Comparison of ENCODE assay signal across 8 mouse cellular contexts in genomic region chr11:69836703-69837576, GRCm38 (mm10). TPM values are rescaled to one million over a fixed set of nuclear protein-coding genes. Genes with fewer than 3 reads are reported as not detected.
DNase-seq lines count a peak whose midpoint lies in the region; ATAC-seq and TF ChIP-seq lines count a peak whose summit lies in the region.

No protein-coding gene starts in this region.

- peaks cover 6% of the 10 kb centered on the region for H3K4me1 ChIP-seq in kidney, adult 2 months (ENCODE audit: control insufficient read depth, insufficient read depth, low read length)
- peaks cover 30% of the 10 kb centered on the region for H3K4me1 ChIP-seq in forebrain, embryonic 11.5 days (replicated peaks; ENCODE audit: control insufficient read depth, insufficient read depth, low read length)
- peaks cover 38% of the 10 kb centered on the region for H3K4me1 ChIP-seq in midbrain, embryonic 11.5 days (ENCODE audit: control insufficient read depth, insufficient read depth, low read length)

- peak overlapping the region; percentile 89 for H3K9ac ChIP-seq in forebrain, embryonic 11.5 days (ENCODE audit: low read length)
- peak overlapping the region; percentile 90 for H3K9ac ChIP-seq in midbrain, embryonic 11.5 days (ENCODE audit: low read length)

- no peaks in the 10 kb centered on the region for H3K9me3 ChIP-seq in forebrain, embryonic 11.5 days (ENCODE audit: control insufficient read depth, low read length)
- no peaks in the 10 kb centered on the region for H3K9me3 ChIP-seq in midbrain, embryonic 11.5 days (ENCODE audit: control insufficient read depth, low read length)

- WGBS in kidney, adult 2 months = 7% methylated on average over 52 of the region's 52 CpGs
- WGBS in forebrain, embryonic 11.5 days = under 1% methylated on average over 50 of the region's 52 CpGs
- WGBS in midbrain, embryonic 11.5 days = 0% methylated on average over 41 of the region's 52 CpGs

- H3K27me3 ChIP-seq in kidney, adult 2 months (replicated peaks; ENCODE audit: control insufficient read depth, insufficient read depth, low read length) = no peaks in the 10 kb centered on the region
- no peaks in the 10 kb centered on the region; the same call in 1 of the 2 replicates for H3K27me3 ChIP-seq in forebrain, embryonic 11.5 days (ENCODE audit: control insufficient read depth, insufficient read depth, low read length)
- peaks cover 8% of the 10 kb centered on the region; the same call in 1 of the 2 replicates for H3K27me3 ChIP-seq in midbrain, embryonic 11.5 days (ENCODE audit: control insufficient read depth, insufficient read depth, low read length)

- intact Hi-C loops in heart, postnatal 10 days (cut with DNase I) = loop anchor here (2.0 kb wide), 1 partner anchor 34 kb away; no protein-coding TSS in a partner anchor

- no peak for TF ChIP-seq POLR2A in kidney, adult 2 months (IDR thresholded peaks at IDR 0.05; ENCODE audit: low read depth, low read length)

- peak overlapping the region; percentile 77 for H3K4me3 ChIP-seq in kidney, adult 2 months (ENCODE audit: insufficient read depth, low read depth, low read length)
- H3K4me3 ChIP-seq in forebrain, embryonic 11.5 days (ENCODE audit: low read depth, low read length) = peak overlapping the region; percentile 73
- peak overlapping the region; percentile 62 for H3K4me3 ChIP-seq in midbrain, embryonic 11.5 days (ENCODE audit: low read depth, low read length)

- no peak for TF ChIP-seq CTCF in kidney, adult 2 months (conservative IDR thresholded peaks at IDR 0.05; ENCODE audit: insufficient read depth, insufficient read length, low read depth, low read length)

- peak; percentile 2; the same call in 1 of the 2 replicates for ATAC-seq in forebrain, embryonic 11.5 days (replicated peaks; ENCODE audit: low FRiP score)
- ATAC-seq in midbrain, embryonic 11.5 days (ENCODE audit: low FRiP score) = peak; percentile 8; the same call in 1 of the 2 replicates

- DNase-seq in kidney, adult 2 months = no peak
- DNase-seq in kidney, adult 18-20 months = no peak
- DNase-seq in adrenal gland, postnatal 14 days = peak; percentile 58
- DNase-seq in forebrain, embryonic 11.5 days (ENCODE audit: low spot score) = peak; percentile 76
- DNase-seq in heart, postnatal 10 days = peak; percentile 47
- DNase-seq in layer of hippocampus, postnatal 14 days (ENCODE audit: low spot score in 2 of 2) = peak; percentile 54
- peak; percentile 94 for DNase-seq in midbrain, embryonic 11.5 days (ENCODE audit: low spot score, missing footprints)
- peak; percentile 13 for DNase-seq in yolk sac, embryonic 10.5 days (ENCODE audit: low spot score)

- no peaks in the 10 kb centered on the region for H3K36me3 ChIP-seq in kidney, adult 2 months (ENCODE audit: control insufficient read depth, insufficient read depth, low read length)
- H3K36me3 ChIP-seq in forebrain, embryonic 11.5 days (ENCODE audit: control insufficient read depth, insufficient read depth, low read length) = no peaks in the 10 kb centered on the region
- H3K36me3 ChIP-seq in midbrain, embryonic 11.5 days (ENCODE audit: control insufficient read depth, insufficient read depth, low read length) = peaks cover 2% of the 10 kb centered on the region; the same call in 1 of the 2 replicates

- H3K27ac ChIP-seq in kidney, adult 2 months (ENCODE audit: insufficient read depth, low read depth, low read length) = no peak overlapping the region
- peak overlapping the region; percentile 83 for H3K27ac ChIP-seq in forebrain, embryonic 11.5 days (ENCODE audit: low read depth, low read length)
- peak overlapping the region; percentile 73 for H3K27ac ChIP-seq in midbrain, embryonic 11.5 days (ENCODE audit: low read depth, low read length)

- H3K4me2 ChIP-seq in forebrain, embryonic 11.5 days (ENCODE audit: low read depth, low read length, severe bottlenecking) = peak overlapping the region; percentile 92
- peak overlapping the region; percentile 87 for H3K4me2 ChIP-seq in midbrain, embryonic 11.5 days

RNA-seq across cellular contexts. Expression of gene Nlgn2, which starts 0.6 kb away (rescaled TPM):
- polyA plus RNA-seq in kidney, adult 2 months (2012; rRNA removed) = 6.4 and 7.8 TPM in 2 replicates
- total RNA-seq in adrenal gland, postnatal 14 days (2021) = 17.6 and 20.6 TPM in 2 replicates
- polyA plus RNA-seq in forebrain, embryonic 11.5 days (2014; fragmentation: Nextera tagmentation; extraction: Ambion mirVana) = 11.0 and 11.1 TPM in 2 replicates
- total RNA-seq in heart, postnatal 10 days (2021) = 10 to 100 TPM; 13.6 TPM
- 100 to 1,000 TPM; 220 to 226 TPM for total RNA-seq in layer of hippocampus, postnatal 14 days (2021)
- 9.9 and 10.3 TPM in 2 replicates for polyA plus RNA-seq in midbrain, embryonic 11.5 days (2014; fragmentation: Nextera tagmentation; extraction: Ambion mirVana)

RNA-seq across cellular contexts. Expression of gene Tmem256, which starts 1.4 kb away (rescaled TPM):
- 513 and 551 TPM in 2 replicates for polyA plus RNA-seq in kidney, adult 2 months (2012; rRNA removed)
- 114 and 128 TPM in 2 replicates for total RNA-seq in adrenal gland, postnatal 14 days (2021)
- 250 and 283 TPM in 2 replicates for polyA plus RNA-seq in forebrain, embryonic 11.5 days (2014; fragmentation: Nextera tagmentation; extraction: Ambion mirVana)
- 100 to 1,000 TPM; 130 to 151 TPM for total RNA-seq in heart, postnatal 10 days (2021)
- 100 to 1,000 TPM; 150 to 162 TPM for total RNA-seq in layer of hippocampus, postnatal 14 days (2021)
- 285 and 287 TPM in 2 replicates for polyA plus RNA-seq in midbrain, embryonic 11.5 days (2014; fragmentation: Nextera tagmentation; extraction: Ambion mirVana)

RNA-seq across cellular contexts. Expression of gene Plscr3, which starts 9.2 kb away (rescaled TPM):
- 57.1 and 63.9 TPM in 2 replicates for polyA plus RNA-seq in kidney, adult 2 months (2012; rRNA removed)
- total RNA-seq in adrenal gland, postnatal 14 days (2021) = 50.5 and 51.3 TPM in 2 replicates
- 64.6 and 71.9 TPM in 2 replicates for polyA plus RNA-seq in forebrain, embryonic 11.5 days (2014; fragmentation: Nextera tagmentation; extraction: Ambion mirVana)
- total RNA-seq in heart, postnatal 10 days (2021) = 10 to 100 TPM; 52.5 to 59.7 TPM
- 10 to 100 TPM; 22.0 to 23.3 TPM for total RNA-seq in layer of hippocampus, postnatal 14 days (2021)
- 61.7 and 65.3 TPM in 2 replicates for polyA plus RNA-seq in midbrain, embryonic 11.5 days (2014; fragmentation: Nextera tagmentation; extraction: Ambion mirVana)

RNA-seq across cellular contexts. Expression of gene Spem1, which starts 15.0 kb away (rescaled TPM):
- polyA plus RNA-seq in kidney, adult 2 months (2012; rRNA removed) = 0.28 and 0.38 TPM in 2 replicates
- 0.38 TPM in 1 of 2 replicates, not detected in the other for total RNA-seq in adrenal gland, postnatal 14 days (2021)
- 0.53 TPM in 1 of 2 replicates, not detected in the other for polyA plus RNA-seq in forebrain, embryonic 11.5 days (2014; fragmentation: Nextera tagmentation; extraction: Ambion mirVana)
- not detected for total RNA-seq in heart, postnatal 10 days (2021)
- under 1 TPM; 0.50 to 0.74 TPM for total RNA-seq in layer of hippocampus, postnatal 14 days (2021)
- 0.12 TPM in 1 of 2 replicates, not detected in the other for polyA plus RNA-seq in midbrain, embryonic 11.5 days (2014; fragmentation: Nextera tagmentation; extraction: Ambion mirVana)

RNA-seq across cellular contexts. Expression of gene Spem2, which starts 18.7 kb away (rescaled TPM):
- polyA plus RNA-seq in kidney, adult 2 months (2012; rRNA removed) = 0.20 and 0.26 TPM in 2 replicates
- not detected in 2 replicates for total RNA-seq in adrenal gland, postnatal 14 days (2021)
- not detected in 2 replicates for polyA plus RNA-seq in forebrain, embryonic 11.5 days (2014; fragmentation: Nextera tagmentation; extraction: Ambion mirVana)
- not detected for total RNA-seq in heart, postnatal 10 days (2021)
- not detected for total RNA-seq in layer of hippocampus, postnatal 14 days (2021)
- not detected in 2 replicates for polyA plus RNA-seq in midbrain, embryonic 11.5 days (2014; fragmentation: Nextera tagmentation; extraction: Ambion mirVana)

Comparison
In these comparisons a context has a peak if more than half of its experiments do, and no peak if none do; other contexts are left out.
1. DNase-seq: peak in adrenal gland, postnatal 14 days (single experiment), forebrain, embryonic 11.5 days (single experiment), heart, postnatal 10 days (2 of 2), layer of hippocampus, postnatal 14 days (2 of 2), midbrain, embryonic 11.5 days (single experiment) and yolk sac, embryonic 10.5 days (single experiment); none in kidney, adult 2 months (single experiment) and kidney, adult 18-20 months (single experiment).
2. RNA of gene Nlgn2, which starts 0.6 kb away (total RNA-seq): 220 to 226 TPM in layer of hippocampus, postnatal 14 days; 17.6 to 20.6 TPM in adrenal gland, postnatal 14 days and 13.6 TPM in heart, postnatal 10 days; every median in the first group is over 10 times any median in the second.
3. Peak in every context shown above with its lines, with median percentiles within 50 percentile points of each other: H3K4me3 ChIP-seq.